9 mouse cellular contexts compared by ENCODE assay signal in the genomic region with DNA sequence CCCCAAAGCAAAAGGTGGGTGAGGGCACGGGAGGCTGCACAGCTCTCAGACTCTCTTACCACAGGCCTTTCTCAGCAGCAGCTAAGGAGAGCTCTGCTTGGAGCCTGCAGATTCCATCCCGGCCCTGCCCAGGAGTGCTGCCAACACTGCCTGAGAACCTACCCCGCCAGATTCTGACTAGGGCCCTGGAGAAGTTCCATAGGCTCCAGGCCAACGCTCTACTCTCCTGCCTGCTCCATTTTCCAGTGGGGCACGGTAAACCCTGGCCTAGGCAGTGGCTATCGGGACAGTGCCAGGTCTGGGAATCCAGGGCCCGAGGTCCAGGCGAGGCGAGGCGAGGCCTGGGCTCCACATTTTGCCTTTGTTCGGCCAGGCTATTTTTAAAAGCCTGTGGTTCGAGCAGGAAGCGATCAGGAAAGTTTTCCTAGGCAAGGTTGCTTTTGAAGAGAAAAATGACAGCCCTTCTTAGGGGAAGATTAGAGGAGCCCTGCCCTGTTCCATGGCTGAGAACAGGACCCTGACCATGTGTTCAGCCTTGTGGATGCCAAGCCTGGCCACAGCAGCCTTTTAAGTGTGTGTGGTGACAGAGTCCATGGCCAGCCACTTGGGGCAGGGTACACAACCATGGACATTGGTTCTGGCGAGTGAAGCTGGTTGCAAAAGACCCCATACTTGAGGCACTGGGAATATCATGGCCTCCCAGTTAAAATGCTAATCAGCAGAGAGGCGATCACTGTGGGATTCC.
A peak's percentile ranks its signal among the peaks of the same experiment; 100 is the strongest.
DNase-seq lines count a peak whose midpoint lies in the region; TF ChIP-seq lines count a peak whose summit lies in the region.
"Had no signal": no experiment of that assay in that cellular context is flagged by ENCODE, and none has a peak within 500 bp of the region (broad histone marks: within the 10 kb centered on the region; RNA-seq: fewer than 3 reads in every experiment).

No protein-coding gene starts in this region.

- no peaks in the 10 kb centered on the region for H3K27me3 ChIP-seq in spleen, adult 2 months (ENCODE audit: control insufficient read depth, insufficient read depth, low read length)

- H3K4me3 ChIP-seq in spleen, adult 2 months (ENCODE audit: extremely low read depth, insufficient read depth, insufficient read length) = no peak overlapping the region

- peaks cover 20% of the 10 kb centered on the region for H3K36me3 ChIP-seq in spleen, adult 2 months (ENCODE audit: control insufficient read depth, insufficient read depth, low read length)
- H3K36me3 ChIP-seq: G1E had no signal

- no peaks in the 10 kb centered on the region for H3K4me1 ChIP-seq in spleen, adult 2 months (ENCODE audit: control insufficient read depth, insufficient read depth, insufficient read length)

- no peak for TF ChIP-seq CTCF in spleen, adult 2 months (IDR thresholded peaks at IDR 0.05; ENCODE audit: extremely low read depth, insufficient read depth, insufficient read length, insufficient replicate concordance)

- TF ChIP-seq POLR2A in spleen, adult 2 months (IDR thresholded peaks at IDR 0.05; ENCODE audit: low read depth, low read length) = no peak

- H3K27ac ChIP-seq in spleen, adult 2 months (ENCODE audit: insufficient read depth, low read length) = peak overlapping the region; percentile 48; the same call in 1 of the 2 replicates

- no peak for DNase-seq in spleen, adult 2 months (ENCODE audit: low read depth in 1 of 2, low spot score in 2 of 2)
- no peak for DNase-seq in spleen, postnatal 36 days (ENCODE audit: low spot score in 2 of 2)
- DNase-seq in frontal cortex, postnatal 25 days (ENCODE audit: low spot score in 2 of 2) = peak; percentile 57 to 60
- DNase-seq in heart, postnatal 4 days = peak; percentile 92
- DNase-seq in layer of hippocampus, postnatal 14 days (ENCODE audit: low spot score in 2 of 2) = peak; percentile 85 to 93
- DNase-seq in lung, postnatal 4 days = peak; percentile 73 to 87
- DNase-seq in urinary bladder, postnatal 14 days (ENCODE audit: low spot score) = peak; percentile 85
- no peak for DNase-seq in embryo, embryonic 10 days (ENCODE audit: low spot score)

- WGBS in spleen, adult 2 months = 82% methylated on average over 15 of the region's 15 CpGs

Comparison
In these comparisons a context has a peak if more than half of its experiments do, and no peak if none do; other contexts are left out.
1. DNase-seq: peak in frontal cortex, postnatal 25 days (2 of 2), heart, postnatal 4 days (single experiment), layer of hippocampus, postnatal 14 days (2 of 2), lung, postnatal 4 days (2 of 2) and urinary bladder, postnatal 14 days (single experiment); none in spleen, adult 2 months (0 of 2), spleen, postnatal 36 days (0 of 2) and embryo, embryonic 10 days (single experiment).